Mouse (Mus musculus): ENCODE measurements at regions not wholly inside any gene's neighbourhood (a gene's known extent, or its start where the extent isn't known, plus 50 kb on each side); places are given as distances from the start of the nearest gene placed in this dataset.

DNA sequence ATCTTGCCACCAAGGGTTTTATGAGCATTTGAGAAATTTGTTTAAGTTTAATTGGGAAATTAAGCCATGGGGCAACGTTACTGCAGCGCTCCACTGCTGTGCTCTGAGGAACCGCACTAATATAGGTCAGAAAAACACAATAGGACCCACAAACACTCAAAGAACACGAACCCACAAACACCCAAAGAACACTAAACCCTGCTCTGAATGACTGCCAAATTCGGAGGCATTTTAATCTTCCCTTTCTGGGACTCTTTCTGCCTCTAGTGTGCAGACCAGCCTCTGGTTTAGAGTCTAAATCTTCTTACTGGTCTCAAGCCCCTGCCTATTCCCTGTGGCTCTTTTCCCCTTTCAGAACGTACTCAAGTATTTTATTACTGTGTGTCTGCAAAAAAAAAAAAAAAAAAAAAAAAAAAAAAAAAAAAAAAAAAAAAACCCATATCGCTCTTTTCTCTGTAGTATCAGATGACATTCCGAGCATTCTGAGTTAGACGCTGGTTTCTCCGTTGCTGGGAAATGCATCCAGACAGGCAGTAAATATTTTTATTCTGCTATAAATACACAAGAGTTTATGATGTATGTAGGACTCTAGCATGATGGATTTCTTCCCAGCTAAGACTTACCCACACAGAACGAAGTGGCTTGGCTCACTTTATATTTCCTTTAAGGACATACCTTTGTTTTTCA, 186.7 kb upstream of the Ednrb start:
- no peak for DNase-seq
- Histone ChIP-seq H3K27me3 (ENCODE audit: control insufficient read depth, insufficient read depth, low read length) (no peaks in the 10 kb centered on the region), H3K4me3 (ENCODE audit: control insufficient read depth, insufficient read depth, low read length) (no peak overlapping the region), H3K4me1 (replicated peaks; ENCODE audit: control insufficient read depth, insufficient read depth, low read length) (no peaks in the 10 kb centered on the region), H3K36me3 (ENCODE audit: control insufficient read depth, insufficient read depth, low read length) (no peaks in the 10 kb centered on the region), H3K27ac (ENCODE audit: control insufficient read depth, insufficient read depth, low read length) (no peak overlapping the region)
- TF ChIP-seq POLR2A (IDR thresholded peaks at IDR 0.05; ENCODE audit: control insufficient read depth, extremely low read depth, insufficient read depth, low read length, poor library complexity) (no peak), CTCF (IDR thresholded peaks at IDR 0.05; ENCODE audit: borderline replicate concordance, control insufficient read depth, extremely low read depth, insufficient read depth, low read length, poor library complexity) (no peak)
- WGBS = 78% methylated on average over 11 of the region's 11 CpGs

GRCm38 (mm10) chr14:104029668-104030530, 185.7 kb upstream of the Ednrb start:
- 71% methylated on average over 20 of the region's 20 CpGs for WGBS
- DNase-seq = no peak
- Histone ChIP-seq H3K36me3 (ENCODE audit: control insufficient read depth, insufficient read depth, low read length) (no peaks in the 10 kb centered on the region), H3K4me1 (replicated peaks; ENCODE audit: control insufficient read depth, insufficient read depth, low read length) (no peaks in the 10 kb centered on the region), H3K4me3 (ENCODE audit: control insufficient read depth, insufficient read depth, low read length) (no peak overlapping the region), H3K27me3 (ENCODE audit: control insufficient read depth, insufficient read depth, low read length) (no peaks in the 10 kb centered on the region), H3K27ac (ENCODE audit: control insufficient read depth, insufficient read depth, low read length) (no peak overlapping the region)
- TF ChIP-seq POLR2A (IDR thresholded peaks at IDR 0.05; ENCODE audit: control insufficient read depth, extremely low read depth, insufficient read depth, low read length, poor library complexity) (no peak), CTCF (IDR thresholded peaks at IDR 0.05; ENCODE audit: borderline replicate concordance, control insufficient read depth, extremely low read depth, insufficient read depth, low read length, poor library complexity) (no peak)

DNA sequence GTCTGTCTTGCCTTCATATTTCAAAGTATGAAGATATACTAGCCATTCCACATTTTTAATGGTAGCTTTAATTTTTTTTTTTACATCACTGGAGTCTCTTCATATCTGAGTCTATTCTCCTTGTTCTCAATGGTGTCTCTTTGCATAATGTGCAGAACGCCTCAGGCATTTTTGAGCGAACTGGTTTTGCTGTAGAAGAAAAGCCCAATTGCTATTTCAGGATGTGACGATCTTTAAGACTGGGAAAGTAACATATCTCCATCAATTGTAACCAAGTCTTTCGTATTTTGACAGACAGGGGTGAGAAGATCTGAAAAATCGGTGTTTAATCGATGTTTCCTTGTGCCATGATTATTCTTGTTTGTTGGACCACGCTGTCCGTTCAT, 183.7 kb upstream of the Ednrb start:
- no peak overlapping the region for H3K27ac ChIP-seq (ENCODE audit: control insufficient read depth, insufficient read depth, low read length)
- no peaks in the 10 kb centered on the region for H3K27me3 ChIP-seq (ENCODE audit: control insufficient read depth, insufficient read depth, low read length)
- no peaks in the 10 kb centered on the region for H3K36me3 ChIP-seq (ENCODE audit: control insufficient read depth, insufficient read depth, low read length)
- no peaks in the 10 kb centered on the region for H3K4me1 ChIP-seq (replicated peaks; ENCODE audit: control insufficient read depth, insufficient read depth, low read length)
- no peak overlapping the region for H3K4me3 ChIP-seq (ENCODE audit: control insufficient read depth, insufficient read depth, low read length)
- 96% methylated on average over 8 of the region's 8 CpGs for WGBS
- DNase-seq = no peak
- TF ChIP-seq POLR2A (IDR thresholded peaks at IDR 0.05; ENCODE audit: control insufficient read depth, extremely low read depth, insufficient read depth, low read length, poor library complexity) = no peak
- TF ChIP-seq CTCF (IDR thresholded peaks at IDR 0.05; ENCODE audit: borderline replicate concordance, control insufficient read depth, extremely low read depth, insufficient read depth, low read length, poor library complexity) = no peak

DNA sequence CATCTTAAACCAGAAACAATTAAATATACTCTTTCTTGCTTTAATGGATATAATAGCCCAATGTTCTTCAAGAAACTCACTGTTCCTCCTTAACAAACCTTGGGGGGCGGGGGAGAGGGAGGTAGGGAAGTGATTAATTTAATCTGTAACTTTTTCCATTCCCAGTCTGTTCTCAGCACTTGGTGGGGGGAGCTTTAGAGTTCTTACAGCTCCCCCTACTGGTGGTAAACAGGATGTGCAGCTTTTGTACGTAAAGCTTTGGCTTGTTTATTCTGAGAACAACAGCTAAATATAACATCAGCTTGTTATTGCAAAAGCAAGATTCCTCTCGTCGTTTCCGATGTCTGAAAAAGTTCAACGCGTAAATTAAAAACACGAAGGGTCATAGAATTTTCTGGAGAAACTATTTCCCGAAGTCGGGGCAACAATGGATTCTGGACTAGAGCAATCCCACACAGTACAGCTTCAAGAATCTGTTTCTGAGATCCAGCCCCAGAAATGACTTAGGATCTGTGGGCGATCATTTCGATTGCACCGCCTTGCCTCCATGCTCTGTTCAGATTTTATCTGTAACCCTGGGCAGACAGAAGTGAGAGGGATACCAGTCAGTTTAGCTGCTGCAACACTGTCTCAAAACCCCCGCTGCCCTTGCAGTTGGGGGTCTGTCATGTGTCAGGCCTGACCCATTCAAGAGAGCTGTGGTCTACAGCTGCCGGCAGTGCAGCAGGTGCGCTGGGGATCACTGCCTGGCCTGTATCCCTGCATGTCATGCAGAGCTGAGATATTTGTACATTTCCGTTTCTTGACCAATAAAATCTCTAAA, 183.1 kb upstream of the Ednrb start:
- TF ChIP-seq CTCF (IDR thresholded peaks at IDR 0.05; ENCODE audit: borderline replicate concordance, control insufficient read depth, extremely low read depth, insufficient read depth, low read length, poor library complexity) = no peak
- Histone ChIP-seq H3K27ac (ENCODE audit: control insufficient read depth, insufficient read depth, low read length) (no peak overlapping the region), H3K4me3 (ENCODE audit: control insufficient read depth, insufficient read depth, low read length) (no peak overlapping the region), H3K27me3 (ENCODE audit: control insufficient read depth, insufficient read depth, low read length) (no peaks in the 10 kb centered on the region), H3K36me3 (ENCODE audit: control insufficient read depth, insufficient read depth, low read length) (no peaks in the 10 kb centered on the region), H3K4me1 (replicated peaks; ENCODE audit: control insufficient read depth, insufficient read depth, low read length) (no peaks in the 10 kb centered on the region)
- DNase-seq = peak; percentile 6
- WGBS = 37% methylated on average over 17 of the region's 17 CpGs

GRCm38 (mm10) chr14:104008538-104008937, 164.3 kb upstream of the Ednrb start:
- no peaks in the 10 kb centered on the region for H3K36me3 ChIP-seq (ENCODE audit: control insufficient read depth, insufficient read depth, low read length)
- no peaks in the 10 kb centered on the region for H3K4me1 ChIP-seq (replicated peaks; ENCODE audit: control insufficient read depth, insufficient read depth, low read length)
- no peak for TF ChIP-seq CTCF (IDR thresholded peaks at IDR 0.05; ENCODE audit: borderline replicate concordance, control insufficient read depth, extremely low read depth, insufficient read depth, low read length, poor library complexity)
- no peak for TF ChIP-seq POLR2A (IDR thresholded peaks at IDR 0.05; ENCODE audit: control insufficient read depth, extremely low read depth, insufficient read depth, low read length, poor library complexity)
- no peak overlapping the region for H3K4me3 ChIP-seq (ENCODE audit: control insufficient read depth, insufficient read depth, low read length)
- H3K27ac ChIP-seq (ENCODE audit: control insufficient read depth, insufficient read depth, low read length) = no peak overlapping the region
- no peaks in the 10 kb centered on the region for H3K27me3 ChIP-seq (ENCODE audit: control insufficient read depth, insufficient read depth, low read length)
- WGBS = 30% methylated on average over 1 of the region's 1 CpGs
- no peak for DNase-seq

DNA sequence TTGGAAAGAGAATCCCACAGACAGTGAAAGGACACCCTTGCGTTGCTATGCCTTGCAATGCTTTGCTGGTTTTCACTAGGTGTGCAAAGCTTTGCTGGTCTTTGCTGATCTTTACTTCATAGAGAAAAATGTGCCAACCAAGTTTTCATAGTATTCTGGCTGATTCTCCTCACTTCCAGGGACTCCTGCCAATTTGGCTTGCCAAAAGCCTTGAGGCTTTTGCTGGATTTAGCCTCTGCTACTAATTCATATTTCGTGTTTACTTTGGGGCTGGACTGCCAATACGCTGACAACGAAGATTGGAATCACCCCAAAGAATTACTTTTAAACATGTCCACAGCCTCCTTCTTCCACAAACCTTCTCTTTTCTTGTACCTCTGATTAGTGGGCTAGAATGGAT, 162.2 kb upstream of the Ednrb start:
- 93% methylated on average over 4 of the region's 4 CpGs for WGBS
- no peak overlapping the region for H3K4me3 ChIP-seq (ENCODE audit: control insufficient read depth, insufficient read depth, low read length)
- no peak for DNase-seq
- no peaks in the 10 kb centered on the region for H3K36me3 ChIP-seq (ENCODE audit: control insufficient read depth, insufficient read depth, low read length)
- no peak for TF ChIP-seq CTCF (IDR thresholded peaks at IDR 0.05; ENCODE audit: borderline replicate concordance, control insufficient read depth, extremely low read depth, insufficient read depth, low read length, poor library complexity)
- TF ChIP-seq POLR2A (IDR thresholded peaks at IDR 0.05; ENCODE audit: control insufficient read depth, extremely low read depth, insufficient read depth, low read length, poor library complexity) = no peak
- H3K27me3 ChIP-seq (ENCODE audit: control insufficient read depth, insufficient read depth, low read length) = no peaks in the 10 kb centered on the region
- H3K4me1 ChIP-seq (replicated peaks; ENCODE audit: control insufficient read depth, insufficient read depth, low read length) = no peaks in the 10 kb centered on the region
- no peak overlapping the region for H3K27ac ChIP-seq (ENCODE audit: control insufficient read depth, insufficient read depth, low read length)
